Mouse (Mus musculus) right cerebral cortex, postnatal 14 days (tissue): ENCODE results near the gene Cabp5.
A peak's percentile ranks its signal among the peaks of the same experiment; 100 is the strongest.
"Not testable (repeated sequence)": the region's sequence is repeated elsewhere in the genome, so short reads cannot be mapped to it uniquely, and the experiment has no call there.

Experiments used
- DNase-seq: peaks from one replicate; pipeline ENCODE4 v3.0.0; 2022

The Cabp5 gene

GRCm38 (mm10) chr7:13397832-13398231 lies at the start of gene Cabp5:
Gene Cabp5, plus strand, starts transcription at chr7:13398132.
- DNase-seq, result no peak

GRCm38 (mm10) chr7:13355943-13356342 lies 42.0 kb upstream of the Cabp5 start:
- DNase-seq, result peak; percentile 29

- no peak for DNase-seq
Measured at GRCm38 (mm10) chr7:13380588-13380987, 17.3 kb upstream of the Cabp5 start.

- DNase-seq, result not testable (repeated sequence)
Measured at GRCm38 (mm10) chr7:13450541-13450940, 52.6 kb downstream of the Cabp5 start, which contains the start of gene Bsph1. Gene Bsph1, plus strand, starts transcription at chr7:13450841.
